Mouse (Mus musculus): ENCODE results near the gene Gm49661. TPM values are rescaled to one million over a fixed set of nuclear protein-coding genes. Genes with fewer than 3 reads are reported as not detected.

The Gm49661 gene
- not detected for polyA plus RNA-seq (2017; shearing (Covaris generic))

GRCm38 (mm10) chr8:84969241-84970134, at the start of gene Gm49661, which contains the start of the genes Prdx2 and Rnaseh2a:
Gm49661 (minus strand) TSS chr8:84969433.
Prdx2 (plus strand) TSS chr8:84969587.
Rnaseh2a (minus strand) TSS chr8:84969767.

GRCm38 (mm10) chr8:85014431-85014830, 45.2 kb upstream of the Gm49661 start, which contains the start of gene Best2:
Best2 (minus strand) TSS chr8:85014531.

GRCm38 (mm10) chr8:84990349-84990748, 21.1 kb upstream of the Gm49661 start, which contains the start of gene Hook2:
Hook2 (plus strand) TSS chr8:84990603.

GRCm38 (mm10) chr8:84978248-84978940, 9.2 kb upstream of the Gm49661 start, which contains the start of gene Junb:
Junb (minus strand) TSS chr8:84978718.

GRCm38 (mm10) chr8:84946528-84947240, 22.5 kb downstream of the Gm49661 start, which contains the start of gene Rtbdn:
Rtbdn (plus strand) TSS chr8:84946991.

GRCm38 (mm10) chr8:84936962-84937546, 32.2 kb downstream of the Gm49661 start, which contains the start of gene Mast1:
Mast1 (minus strand) TSS chr8:84937359.

Other genes starting within 250 kb of the Gm49661 start
- gene G430095P16Rik, start 246.4 kb downstream of the Gm49661 start, polyA plus RNA-seq (2017; shearing (Covaris generic)): 29.3 TPM
- 3.4 TPM for gene Nfix, start 169.1 kb downstream of the Gm49661 start, polyA plus RNA-seq (2017; shearing (Covaris generic))
- gene Dand5, start 146.6 kb downstream of the Gm49661 start, polyA plus RNA-seq (2017; shearing (Covaris generic)): 9.0 TPM
- gene Gadd45gip1, start 137.9 kb downstream of the Gm49661 start, polyA plus RNA-seq (2017; shearing (Covaris generic)): 30.6 TPM
- gene Rad23a, start 128.8 kb downstream of the Gm49661 start, polyA plus RNA-seq (2017; shearing (Covaris generic)): 211 TPM
- 499 TPM for gene Calr, start 122.5 kb downstream of the Gm49661 start, polyA plus RNA-seq (2017; shearing (Covaris generic))
- 111 TPM for gene Farsa, start 112.4 kb downstream of the Gm49661 start, polyA plus RNA-seq (2017; shearing (Covaris generic))
- gene Syce2, start 97.3 kb downstream of the Gm49661 start, polyA plus RNA-seq (2017; shearing (Covaris generic)): 8.3 TPM
- gene Gcdh, start 75.5 kb downstream of the Gm49661 start, polyA plus RNA-seq (2017; shearing (Covaris generic)): 37.3 TPM
- 0.32 TPM for gene Klf1, start 67.5 kb downstream of the Gm49661 start, polyA plus RNA-seq (2017; shearing (Covaris generic))
- gene Dnase2a, start 60.9 kb downstream of the Gm49661 start, polyA plus RNA-seq (2017; shearing (Covaris generic)): 21.8 TPM
- gene Mast1, start 32.1 kb downstream of the Gm49661 start, polyA plus RNA-seq (2017; shearing (Covaris generic)): 1.5 TPM
- gene Rtbdn, start 22.4 kb downstream of the Gm49661 start, polyA plus RNA-seq (2017; shearing (Covaris generic)): 0.24 TPM
- 247 TPM for gene Prdx2, start 154 bp upstream of the Gm49661 start, polyA plus RNA-seq (2017; shearing (Covaris generic))
- gene Rnaseh2a, start 334 bp upstream of the Gm49661 start, polyA plus RNA-seq (2017; shearing (Covaris generic)): 101 TPM
- gene Junb, start 9.3 kb upstream of the Gm49661 start, polyA plus RNA-seq (2017; shearing (Covaris generic)): 568 TPM
- gene Hook2, start 21.2 kb upstream of the Gm49661 start, polyA plus RNA-seq (2017; shearing (Covaris generic)): 10.4 TPM
- gene Best2, start 45.1 kb upstream of the Gm49661 start, polyA plus RNA-seq (2017; shearing (Covaris generic)): not detected
- 40.2 TPM for gene Asna1, start 55.8 kb upstream of the Gm49661 start, polyA plus RNA-seq (2017; shearing (Covaris generic))
- gene Trir, start 57.4 kb upstream of the Gm49661 start, polyA plus RNA-seq (2017; shearing (Covaris generic)): 202 TPM
- 49.4 TPM for gene Tnpo2, start 67.5 kb upstream of the Gm49661 start, polyA plus RNA-seq (2017; shearing (Covaris generic))
- gene Fbxw9, start 90.6 kb upstream of the Gm49661 start, polyA plus RNA-seq (2017; shearing (Covaris generic)): 9.1 TPM
- gene Gm5741, start 98.5 kb upstream of the Gm49661 start, polyA plus RNA-seq (2017; shearing (Covaris generic)): 2.4 TPM
- 82.7 TPM for gene Dhps, start 102.3 kb upstream of the Gm49661 start, polyA plus RNA-seq (2017; shearing (Covaris generic))
- gene Wdr83os, start 111.3 kb upstream of the Gm49661 start, polyA plus RNA-seq (2017; shearing (Covaris generic)): 178 TPM
- 40.6 TPM for gene Wdr83, start 111.9 kb upstream of the Gm49661 start, polyA plus RNA-seq (2017; shearing (Covaris generic))
- 177 TPM for gene Man2b1, start 113.8 kb upstream of the Gm49661 start, polyA plus RNA-seq (2017; shearing (Covaris generic))
- gene Zfp791, start 153.7 kb upstream of the Gm49661 start, polyA plus RNA-seq (2017; shearing (Covaris generic)): not detected
- gene Cks1brt, start 182.5 kb upstream of the Gm49661 start, polyA plus RNA-seq (2017; shearing (Covaris generic)): not detected